Mouse (Mus musculus) left cerebral cortex, adult 11 months (tissue): ENCODE results near the gene Arsb.
"Not testable (repeated sequence)": the region's sequence is repeated elsewhere in the genome, so short reads cannot be mapped to it uniquely, and the experiment has no call there.

Experiments
- DNase-seq: peaks from one replicate; pipeline ENCODE4 v3.0.0; 2022; ENCODE audit warnings: low spot score

Arsb gene

GRCm38 (mm10) chr13:93787647-93788046 lies 16.2 kb downstream of the Arsb start:
- no peak for DNase-seq

- peak; percentile 48 for DNase-seq
These were observed 21.7 kb downstream of the Arsb start for GRCm38 (mm10) chr13:93792945-93793642.

- DNase-seq, result no peak
These were observed 22.3 kb downstream of the Arsb start for GRCm38 (mm10) chr13:93793643-93794182.

- no peak for DNase-seq
These were observed 25.7 kb downstream of the Arsb start for GRCm38 (mm10) chr13:93797011-93797600.

GRCm38 (mm10) chr13:93810311-93810710 lies 38.9 kb downstream of the Arsb start:
- not testable (repeated sequence) for DNase-seq

- DNase-seq, result no peak
These were observed 42.7 kb downstream of the Arsb start for GRCm38 (mm10) chr13:93814081-93814480.

GRCm38 (mm10) chr13:93814676-93815075 lies 43.2 kb downstream of the Arsb start:
- no peak for DNase-seq

- DNase-seq, result no peak
These were observed 43.7 kb downstream of the Arsb start for GRCm38 (mm10) chr13:93815128-93815527.

GRCm38 (mm10) chr13:93816127-93816526 lies 44.7 kb downstream of the Arsb start:
- DNase-seq, result no peak

- no peak for DNase-seq
These were observed 45.4 kb downstream of the Arsb start for GRCm38 (mm10) chr13:93816688-93817331.

GRCm38 (mm10) chr13:93820173-93820572 lies 48.7 kb downstream of the Arsb start:
- DNase-seq, result no peak

- DNase-seq, result no peak
These were observed 50.6 kb downstream of the Arsb start for GRCm38 (mm10) chr13:93822001-93822400.

- no peak for DNase-seq
These were observed 54.5 kb downstream of the Arsb start for GRCm38 (mm10) chr13:93825792-93826558.

- DNase-seq, result no peak
These were observed 56.3 kb downstream of the Arsb start for GRCm38 (mm10) chr13:93827745-93828144.

- DNase-seq, result no peak
These were observed 58.3 kb downstream of the Arsb start for GRCm38 (mm10) chr13:93829565-93830293.

GRCm38 (mm10) chr13:93830294-93830645 lies 58.8 kb downstream of the Arsb start:
- no peak for DNase-seq

- DNase-seq, result no peak
These were observed 66.2 kb downstream of the Arsb start for GRCm38 (mm10) chr13:93837481-93838225.

GRCm38 (mm10) chr13:93838431-93839136 lies 67.2 kb downstream of the Arsb start:
- DNase-seq, result no peak

- DNase-seq, result no peak
These were observed 67.8 kb downstream of the Arsb start for GRCm38 (mm10) chr13:93839137-93839630.

GRCm38 (mm10) chr13:93839721-93840120 lies 68.3 kb downstream of the Arsb start:
- no peak for DNase-seq
